19 mouse cellular contexts compared by ENCODE assay signal in the genomic region with DNA sequence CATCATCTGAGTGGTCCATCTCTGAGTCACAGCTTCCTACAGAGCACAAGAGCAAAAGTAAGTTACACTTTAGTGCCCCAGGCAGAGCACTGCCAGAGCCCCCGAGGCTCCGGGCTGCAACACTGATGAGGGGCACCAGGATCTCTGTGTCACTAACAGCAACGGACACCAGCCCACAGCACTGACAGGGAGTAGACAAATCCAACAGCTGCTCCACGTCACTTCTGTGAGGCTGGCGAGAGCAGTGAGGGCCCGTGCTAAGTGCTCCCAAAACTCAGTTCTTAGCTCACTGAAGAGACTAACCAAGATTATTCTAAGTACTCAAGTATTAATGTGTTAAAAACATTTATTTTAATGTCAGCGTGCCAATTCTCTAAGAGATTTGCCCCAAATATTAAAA.
"Had no signal": no experiment of that assay in that cellular context is flagged by ENCODE, and none has a peak within 500 bp of the region (broad histone marks: within the 10 kb centered on the region; RNA-seq: fewer than 3 reads in every experiment).

No protein-coding gene starts in this region.

- H3K27ac ChIP-seq: lung, embryonic 15.5 days; midbrain, embryonic 10.5 days; midbrain, embryonic 12.5 days; neural tube, embryonic 13.5 days; neural tube, embryonic 15.5 days had no signal

- H3K4me2 ChIP-seq: lung, embryonic 15.5 days; midbrain, embryonic 12.5 days; neural tube, embryonic 13.5 days; neural tube, embryonic 15.5 days had no signal

- H3K27me3 ChIP-seq: lung, embryonic 15.5 days; midbrain, embryonic 12.5 days; neural tube, embryonic 13.5 days; neural tube, embryonic 15.5 days had no signal

- DNase-seq: lung, adult 18-20 months; lung, postnatal 4 days; midbrain, embryonic 14.5 days; retina, postnatal 1 day; right cerebral cortex, adult 18-20 months; right cerebral cortex, postnatal 25 days; right cerebral cortex, postnatal 4 days; spleen, adult 18-20 months; thymus, adult 18-20 months; thymus, postnatal 14 days; thymus, postnatal 36 days had no signal

- H3K4me3 ChIP-seq: lung, embryonic 15.5 days; midbrain, embryonic 10.5 days; midbrain, embryonic 12.5 days; myocyte; neural tube, embryonic 13.5 days; neural tube, embryonic 15.5 days had no signal

- H3K4me1 ChIP-seq: midbrain, embryonic 10.5 days; midbrain, embryonic 12.5 days; neural tube, embryonic 15.5 days had no signal

- H3K9ac ChIP-seq: lung, embryonic 15.5 days; midbrain, embryonic 12.5 days; neural tube, embryonic 13.5 days; neural tube, embryonic 15.5 days had no signal

- H3K9me3 ChIP-seq: lung, embryonic 15.5 days; midbrain, embryonic 10.5 days; midbrain, embryonic 12.5 days; neural tube, embryonic 13.5 days; neural tube, embryonic 15.5 days had no signal

- ATAC-seq: lung, postnatal 0 days; midbrain, embryonic 16.5 days had no signal
